Mouse (Mus musculus): ENCODE measurements around the gene Galk1.

GRCm38 (mm10) chr11:116053510-116054229 is 41.2 kb upstream of the Galk1 start:
- TF ChIP-seq GATA1 (IDR thresholded peaks at IDR 0.05; ENCODE audit: borderline replicate concordance, low read length) (no peak), FLI1 (IDR thresholded peaks at IDR 0.05; ENCODE audit: low read length) (no peak)
